Mouse (Mus musculus): ENCODE data around the gene Rassf3.

The Rassf3 gene

DNA sequence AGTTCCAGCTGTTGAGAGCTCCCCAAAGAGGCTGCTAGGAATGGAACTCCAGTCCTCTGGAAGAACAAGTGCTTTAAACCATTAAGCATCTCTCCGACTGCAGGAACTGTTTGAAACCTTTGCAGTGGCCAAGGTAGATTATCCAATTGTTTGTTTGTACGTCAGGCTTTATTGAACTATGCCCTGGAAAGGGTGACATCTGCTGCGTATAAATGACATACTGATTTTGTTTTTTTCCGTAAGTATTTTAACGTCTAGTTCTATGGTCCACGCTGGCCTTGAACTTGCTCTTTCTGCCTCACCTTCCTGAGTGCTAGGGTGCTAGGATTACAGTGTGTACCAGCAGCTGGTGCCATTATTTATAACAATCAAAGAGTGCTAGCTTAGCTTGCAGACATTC is 13.8 kb upstream of the Rassf3 start:
- no peak for DNase-seq

DNA sequence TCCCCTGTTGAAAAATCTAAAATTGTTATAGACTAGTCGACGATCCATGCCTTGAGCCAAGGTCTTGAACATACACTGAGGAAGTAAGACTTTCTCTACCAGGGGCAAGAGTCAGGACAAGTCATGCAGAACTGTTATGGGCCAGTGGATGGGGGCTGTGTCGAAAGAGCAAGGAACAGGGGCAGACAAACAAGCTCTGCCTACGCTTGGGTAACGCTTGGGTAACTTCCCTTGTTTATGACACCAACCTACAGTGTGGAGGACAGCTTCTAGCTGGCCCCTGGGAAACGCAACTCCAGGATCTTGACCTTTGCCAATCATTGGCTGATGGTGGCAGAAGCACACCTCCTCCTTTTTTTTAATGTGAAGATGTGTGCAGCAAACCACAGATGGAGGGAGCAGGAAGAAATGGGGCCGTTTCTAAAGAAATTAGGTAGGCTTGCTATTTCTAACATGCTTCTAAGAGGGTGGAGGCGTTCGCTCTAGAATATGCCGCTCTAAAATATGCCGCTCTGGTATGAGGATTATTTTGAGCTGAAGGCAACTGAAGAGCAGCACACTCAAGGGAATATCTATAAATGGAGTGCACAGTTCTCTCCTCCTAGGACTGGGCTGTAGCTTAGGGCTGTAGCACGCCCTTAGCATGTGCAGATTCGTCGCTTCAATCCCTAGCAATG is 12.6 kb upstream of the Rassf3 start:
- peak; percentile 44 to 61 for DNase-seq

DNA sequence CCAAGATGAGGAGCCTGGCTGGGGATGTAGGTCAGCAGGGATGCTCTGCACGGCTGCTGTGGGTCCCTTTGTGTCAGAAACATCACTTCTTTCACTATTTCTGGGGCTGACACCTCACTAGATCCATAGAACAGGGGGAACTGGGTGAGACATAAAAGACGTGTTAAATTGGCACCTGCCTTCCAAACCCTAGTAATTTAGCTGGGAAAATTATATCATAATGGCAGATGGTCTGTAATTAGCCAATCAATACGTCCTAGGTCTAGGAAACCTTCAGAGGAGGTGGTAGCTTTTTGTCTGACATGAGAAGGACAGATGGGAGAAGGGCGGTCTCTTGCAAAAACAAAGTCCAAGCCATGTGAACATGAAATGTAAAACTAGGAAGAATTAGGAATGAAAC is 11.6 kb upstream of the Rassf3 start:
- no peak for DNase-seq

DNA sequence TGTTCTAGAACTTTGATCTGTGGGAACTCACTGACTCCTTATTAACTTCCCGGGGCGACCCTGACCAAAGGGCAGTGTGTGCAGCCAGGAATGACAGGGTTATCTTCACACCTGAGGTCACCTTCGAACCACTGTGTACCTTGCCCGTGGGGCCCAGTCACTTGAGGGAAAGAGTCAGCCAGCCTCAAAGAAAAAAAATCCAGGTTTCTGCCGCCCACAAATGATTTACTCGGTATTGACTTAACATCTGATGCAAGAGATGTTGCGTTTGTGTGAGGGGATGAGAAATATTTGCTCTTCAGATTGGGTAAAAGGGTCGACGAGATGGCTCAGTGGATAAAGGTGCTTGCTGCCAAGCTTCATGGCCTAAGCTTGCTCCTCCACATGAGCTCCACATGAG is 10.2 kb upstream of the Rassf3 start:
- DNase-seq: no peak

DNA sequence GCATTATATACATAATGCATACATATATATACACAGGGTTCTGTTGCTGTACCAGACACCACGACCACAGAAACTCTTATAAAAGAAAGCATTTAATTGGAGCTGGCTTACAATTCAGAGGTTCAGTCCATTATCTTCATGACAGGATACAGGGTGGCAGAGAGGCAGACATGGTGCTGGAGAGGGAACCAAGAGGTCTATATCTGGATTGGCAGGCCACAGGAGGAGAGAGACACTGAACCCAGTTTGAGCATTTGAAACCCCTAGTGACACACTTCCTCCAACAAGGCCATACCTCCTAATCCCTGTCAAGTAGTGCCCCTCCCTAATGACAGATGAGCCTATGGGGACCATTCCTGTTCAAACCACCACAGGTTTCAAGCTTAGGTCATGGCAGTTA is 7.2 kb upstream of the Rassf3 start:
- DNase-seq: no peak

DNA sequence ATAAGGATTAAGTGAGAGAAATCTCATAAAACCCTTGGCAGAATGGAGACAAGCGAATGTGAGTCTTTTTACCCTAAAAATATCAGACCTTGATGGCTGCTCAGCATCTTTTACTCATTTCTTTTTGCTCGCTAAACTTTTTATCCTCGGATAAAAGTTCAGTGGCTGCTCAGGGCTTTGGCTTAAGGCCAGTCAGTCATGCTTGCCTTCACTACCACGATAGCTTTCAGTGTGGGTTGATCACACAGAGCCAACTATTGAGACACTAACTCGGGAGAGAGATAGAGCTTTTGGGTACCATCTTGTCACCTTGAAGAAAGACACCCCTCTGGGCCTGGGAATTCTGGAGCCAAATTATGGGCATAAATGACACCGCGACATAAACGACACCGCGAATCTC is 5.0 kb upstream of the Rassf3 start:
- DNase-seq: no peak

DNA sequence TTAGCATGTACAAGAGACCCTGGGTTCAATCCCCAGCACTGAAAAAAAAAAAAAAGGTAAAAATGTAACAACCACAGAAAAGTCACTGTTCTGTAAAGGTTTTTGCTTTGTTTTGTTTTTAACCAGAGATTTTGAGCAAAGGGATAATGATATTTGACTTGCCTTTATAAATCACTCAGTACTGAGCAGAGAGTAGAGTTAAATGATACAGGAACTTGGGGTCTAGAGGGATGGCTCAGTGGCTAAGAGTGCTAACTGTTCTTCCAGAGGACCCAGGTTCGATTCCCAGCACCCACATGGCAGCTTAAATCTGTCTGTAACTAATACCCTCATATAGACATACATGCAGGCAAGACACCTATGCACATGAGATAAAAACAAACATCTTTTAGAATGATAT is 3.8 kb upstream of the Rassf3 start:
- no peak for DNase-seq

DNA sequence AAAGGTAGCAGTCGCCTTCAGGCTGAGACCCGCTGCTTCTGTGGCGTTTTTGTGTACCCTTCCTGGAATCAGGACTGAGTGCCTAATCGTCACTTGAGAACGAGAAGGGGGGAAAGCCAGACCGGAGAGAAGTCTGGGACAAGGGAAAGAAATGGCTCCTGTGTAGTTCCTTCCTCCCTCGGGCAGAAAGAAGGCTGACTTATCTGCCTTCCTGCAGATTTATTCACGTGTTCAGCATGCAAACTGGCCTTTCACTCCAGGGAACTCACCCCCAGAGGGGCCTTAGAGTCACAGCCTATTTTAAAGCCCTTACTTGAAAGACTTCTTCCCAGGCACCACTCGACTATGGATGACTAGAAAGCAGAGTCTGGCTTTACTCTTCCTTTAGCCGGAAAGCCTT is 1.3 kb upstream of the Rassf3 start:
- no peak for DNase-seq

DNA sequence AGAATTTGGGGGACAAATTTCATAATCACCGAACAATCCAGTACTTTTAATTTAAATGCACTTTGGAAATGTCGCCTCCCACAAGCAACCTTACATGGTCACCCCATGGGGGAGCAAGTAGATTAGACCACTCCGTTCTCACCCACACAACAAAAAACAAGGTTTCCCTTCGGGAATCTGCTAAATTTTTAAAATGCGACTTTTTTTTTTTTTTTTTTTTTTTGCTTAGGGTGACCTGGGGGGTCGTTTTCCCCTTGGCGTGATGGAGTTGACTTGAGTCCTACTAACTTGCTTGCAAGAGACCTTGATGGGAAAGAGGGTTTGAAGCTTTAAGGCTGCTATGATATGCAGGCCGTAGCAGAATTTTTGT is 806 bp upstream of the Rassf3 start:
- DNase-seq: no peak

DNA sequence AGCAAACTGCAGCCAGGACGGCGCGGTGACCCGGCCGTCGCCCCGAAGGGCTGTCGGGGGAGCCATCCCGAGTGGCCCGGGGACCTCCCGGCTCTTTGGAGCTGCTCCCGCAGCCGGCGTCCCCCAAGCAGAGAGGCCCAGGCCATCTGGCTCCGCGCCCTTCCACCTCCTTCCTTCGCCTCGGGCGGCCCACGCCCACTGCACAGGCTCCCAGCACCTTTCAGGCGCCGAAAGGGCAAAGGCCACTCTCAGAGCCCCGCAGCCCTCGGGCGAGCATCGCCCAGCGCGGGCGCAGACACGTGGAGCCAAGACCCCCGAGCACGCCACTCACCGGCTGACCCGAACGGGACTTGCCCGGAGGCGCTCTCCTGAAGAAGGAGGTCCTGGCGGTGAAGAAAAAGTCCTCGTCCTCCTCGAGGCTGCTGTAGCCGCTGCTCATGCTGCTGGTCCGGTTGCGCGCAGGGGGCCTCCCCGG is 438 bp downstream of the Rassf3 start:
- DNase-seq: no peak

DNA sequence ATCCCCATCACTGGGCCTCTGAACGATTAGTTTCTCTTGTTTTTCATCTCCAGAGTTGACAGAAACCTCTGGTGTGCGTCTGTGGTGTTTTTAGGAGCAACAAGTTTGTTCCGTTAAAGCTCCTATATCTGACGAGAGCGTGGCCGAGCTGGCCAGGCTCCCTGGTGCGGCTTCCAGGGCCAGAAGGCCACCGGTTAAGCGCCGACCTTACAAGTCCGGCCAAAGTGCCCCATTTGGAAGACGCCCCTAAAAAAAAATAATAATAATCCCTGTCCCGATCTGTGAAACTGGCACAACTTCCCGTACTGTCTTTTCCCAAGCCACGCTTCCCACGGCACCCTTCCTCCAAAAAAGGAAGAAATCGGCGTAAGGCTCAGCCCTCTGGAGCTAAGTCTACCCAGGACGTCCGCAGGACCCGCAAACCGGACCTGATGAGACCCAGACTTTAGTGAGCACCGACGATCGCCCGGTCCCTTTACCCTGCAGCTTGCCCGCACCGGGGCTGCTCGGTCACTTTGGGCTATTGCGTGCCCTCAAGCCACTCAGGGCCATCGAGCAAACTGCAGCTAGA is 961 bp downstream of the Rassf3 start:
- peak in 1 of 2 experiments; percentile 33 for DNase-seq

DNA sequence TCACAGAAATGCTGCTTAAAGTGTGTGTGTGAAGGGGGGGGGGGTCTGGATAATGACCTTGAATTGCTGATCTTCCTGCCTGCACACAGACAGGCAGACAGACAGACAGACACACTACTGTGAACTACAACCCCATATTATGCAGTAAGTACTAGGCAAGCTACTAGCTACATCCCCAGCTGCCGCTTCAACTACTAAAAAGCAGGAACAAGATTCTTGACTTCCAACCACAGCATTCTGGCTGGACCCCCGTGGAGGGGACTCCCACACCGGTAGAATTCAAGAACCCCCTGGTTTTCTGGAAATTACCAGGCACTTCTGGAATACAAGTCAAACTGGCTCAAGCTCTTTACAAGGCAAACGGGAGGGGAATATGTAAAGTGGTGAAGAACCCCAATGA is 1.9 kb downstream of the Rassf3 start:
- DNase-seq: no peak

DNA sequence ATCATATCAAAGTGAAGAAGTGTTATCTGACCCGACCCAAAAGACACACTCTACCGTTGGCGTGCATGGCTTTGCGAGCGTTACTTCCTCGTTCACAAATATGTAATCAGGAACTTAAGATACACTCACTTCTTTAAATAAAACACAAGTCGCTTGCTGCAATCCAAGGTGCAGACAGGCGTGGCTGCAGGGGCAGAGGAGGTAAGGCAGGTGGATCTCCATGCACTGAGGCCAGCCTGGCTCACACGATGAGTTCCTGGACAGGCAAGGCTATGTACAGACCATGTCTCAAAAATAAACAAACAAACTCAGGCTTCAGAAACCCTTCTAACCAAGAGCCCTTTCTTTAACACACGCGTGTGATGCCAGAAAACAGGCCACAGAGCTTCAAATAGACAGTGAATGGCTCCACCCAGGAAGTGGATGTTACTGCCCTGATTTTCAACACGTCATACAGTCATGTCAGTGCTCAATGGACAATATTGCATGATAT is 2.4 kb downstream of the Rassf3 start:
- peak; percentile 40 to 56 for DNase-seq

DNA sequence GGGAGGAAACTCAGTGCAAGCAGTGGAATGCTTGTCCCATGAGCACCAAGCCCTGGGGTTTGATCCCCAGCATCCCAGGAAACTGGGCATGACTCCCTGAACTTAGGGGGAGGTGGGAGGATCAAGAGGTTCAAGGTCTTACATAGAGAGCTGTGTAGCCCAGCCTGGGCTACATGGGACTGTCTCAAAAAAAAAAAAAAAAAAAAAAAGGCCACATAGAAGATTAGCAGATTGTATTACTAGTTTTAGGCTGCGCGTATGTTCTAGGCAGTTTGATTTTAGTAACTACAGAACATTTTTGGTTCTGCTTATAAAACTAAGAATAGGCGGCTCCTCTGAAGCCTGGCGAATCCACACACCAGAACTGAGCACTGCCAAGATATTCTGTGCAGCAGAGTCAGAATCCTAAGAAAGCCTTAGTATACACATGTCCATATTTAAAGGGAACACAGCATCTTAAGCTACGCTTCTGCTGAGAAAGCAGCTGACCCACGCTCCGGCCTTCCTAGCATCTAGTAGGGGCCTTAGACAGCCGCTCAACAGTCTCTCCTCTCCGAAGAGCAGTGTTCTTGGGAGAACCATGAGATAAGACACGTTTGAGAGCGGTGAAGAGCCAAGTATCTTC is 3.4 kb downstream of the Rassf3 start:
- DNase-seq: no peak

DNA sequence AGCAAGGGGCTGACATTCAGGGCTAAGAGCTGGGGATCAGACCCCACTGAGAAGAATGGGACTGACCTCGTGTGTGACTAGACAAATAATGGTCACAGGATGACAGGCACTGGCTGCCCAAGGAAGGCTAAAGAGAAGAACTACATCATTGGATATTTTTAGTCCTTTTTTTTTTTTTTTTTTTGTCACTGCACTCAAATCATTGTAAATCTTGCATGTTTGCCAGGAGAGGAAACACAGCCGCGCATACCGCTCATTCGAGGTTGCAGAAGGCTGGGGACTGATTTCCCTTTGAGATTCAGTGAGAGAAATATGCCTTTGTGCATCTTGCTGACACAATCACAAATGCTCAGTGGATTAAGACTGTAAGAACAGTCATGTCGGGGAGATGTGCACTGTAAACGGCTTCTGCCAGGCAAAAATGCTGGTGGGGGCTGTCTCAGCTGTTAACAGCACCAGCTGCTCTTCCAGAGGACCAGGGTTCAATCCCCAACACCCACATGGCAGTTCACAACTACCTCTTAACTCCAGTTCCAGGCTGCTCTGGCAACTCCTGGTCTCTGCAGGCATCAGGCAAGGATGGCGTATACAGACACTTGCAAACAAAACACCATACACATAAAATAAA is 4.5 kb downstream of the Rassf3 start:
- peak in 1 of 2 experiments; percentile 28 for DNase-seq

DNA sequence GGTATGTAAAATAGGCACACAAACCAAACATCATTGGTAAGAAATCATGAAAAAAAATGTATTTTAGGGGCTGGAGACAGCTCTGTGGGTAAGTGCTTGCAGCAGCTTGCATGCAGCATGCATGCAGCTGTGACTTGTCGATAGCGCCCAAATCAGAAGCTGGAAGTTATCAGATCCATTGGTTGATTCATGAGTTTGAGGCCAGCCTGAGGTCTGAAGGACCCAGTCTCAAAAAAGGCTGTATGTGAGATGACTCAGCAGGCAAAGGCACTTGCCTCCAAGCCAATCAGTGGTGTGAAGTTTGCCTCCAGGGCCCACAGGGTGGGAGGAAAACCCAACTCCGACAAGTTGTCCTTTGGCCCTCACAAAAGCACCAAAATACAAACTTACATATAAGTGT is 6.5 kb downstream of the Rassf3 start:
- no peak for DNase-seq

DNA sequence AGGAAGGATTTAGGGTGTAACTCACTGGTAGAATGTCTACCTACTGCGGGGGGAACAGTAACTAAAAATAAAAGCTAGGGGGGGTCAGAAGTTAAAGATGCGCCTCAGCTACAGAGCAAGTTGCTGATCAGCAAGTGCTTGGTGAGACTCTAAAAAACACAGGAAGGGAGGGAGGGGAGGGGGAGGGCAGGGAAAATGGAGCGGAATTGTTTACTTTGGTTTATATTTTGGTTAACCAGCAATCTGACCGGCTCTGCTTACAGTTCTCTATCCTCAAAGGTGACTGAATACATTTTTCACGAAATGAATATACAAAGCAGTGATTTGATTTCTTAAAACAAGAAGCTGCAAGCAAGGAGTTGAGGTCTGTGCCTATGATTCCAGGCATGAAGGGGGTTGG is 7.2 kb downstream of the Rassf3 start:
- DNase-seq: no peak

DNA sequence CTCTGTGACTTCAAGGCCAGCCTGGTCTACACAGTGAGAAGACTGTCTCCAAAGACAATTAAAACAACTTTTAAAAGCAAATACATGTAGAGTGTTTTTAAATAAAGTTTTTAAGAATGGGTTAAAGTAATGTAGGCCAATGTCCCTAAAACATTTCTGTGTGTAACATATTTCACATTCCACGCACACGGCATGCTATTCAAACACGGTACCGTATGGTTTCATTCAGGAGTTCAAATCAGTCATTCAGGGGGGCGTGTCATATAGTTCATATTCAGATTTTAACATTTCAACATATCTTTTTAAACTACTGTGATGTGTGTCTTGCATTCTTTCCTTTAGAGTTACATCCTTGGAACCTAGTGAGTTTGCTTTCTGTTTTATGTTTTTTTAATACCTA is 7.9 kb downstream of the Rassf3 start:
- no peak for DNase-seq

DNA sequence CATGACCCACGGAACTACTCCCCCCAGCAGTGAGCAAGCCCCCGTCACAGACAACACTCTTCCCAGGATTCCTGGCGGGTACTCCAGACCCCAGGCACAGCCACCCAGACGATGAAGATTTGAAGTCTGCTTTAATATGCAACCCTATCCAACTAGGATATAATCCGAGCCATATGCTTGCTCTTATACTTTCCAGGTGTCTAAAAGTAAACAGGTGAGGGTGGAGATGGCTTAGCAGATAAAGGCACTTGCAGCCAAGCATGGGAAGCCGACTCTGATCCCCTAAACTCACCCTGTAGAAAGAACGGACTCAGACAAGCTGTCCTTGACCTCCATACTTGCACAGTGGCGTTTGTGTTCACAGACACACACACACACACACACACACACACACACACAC is 8.4 kb downstream of the Rassf3 start:
- DNase-seq: no peak

DNA sequence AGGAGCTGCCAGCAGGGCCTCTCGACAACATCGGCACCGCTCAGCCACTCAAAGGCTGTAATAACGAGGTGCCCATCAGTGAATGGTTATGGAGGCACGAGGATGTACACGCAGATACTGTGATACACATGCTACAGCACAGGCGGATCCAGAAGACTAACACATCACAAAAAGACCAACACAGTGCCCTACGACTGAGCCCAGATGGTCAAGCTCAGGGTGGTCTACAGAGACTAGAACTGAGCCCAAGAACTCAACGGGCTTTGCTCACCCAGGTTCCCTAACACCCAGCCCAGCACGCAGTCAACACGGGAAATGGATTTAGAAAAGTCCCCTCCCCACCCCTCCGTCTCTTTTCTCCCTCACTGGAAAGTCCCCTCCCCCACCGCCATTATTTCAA is 9.1 kb downstream of the Rassf3 start:
- DNase-seq: no peak

DNA sequence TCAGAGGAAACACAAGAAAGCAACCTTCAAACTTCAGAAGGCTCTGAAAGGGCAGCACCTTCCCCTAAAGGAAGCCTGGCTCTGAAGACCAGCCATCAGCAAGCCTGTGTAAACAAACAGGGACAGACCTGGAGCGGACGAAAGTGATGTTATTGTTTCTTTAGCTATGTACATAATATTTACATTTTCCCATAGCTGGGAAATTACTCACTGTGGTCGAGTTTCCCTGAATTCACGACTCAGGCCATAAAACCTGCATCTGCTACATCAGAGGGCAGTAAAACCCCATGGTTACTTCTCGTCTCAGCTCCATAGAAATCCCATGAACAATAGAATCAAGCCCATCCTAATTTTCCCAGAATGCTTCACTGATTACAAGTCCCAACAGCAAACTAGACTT is 11.1 kb downstream of the Rassf3 start:
- no peak for DNase-seq

DNA sequence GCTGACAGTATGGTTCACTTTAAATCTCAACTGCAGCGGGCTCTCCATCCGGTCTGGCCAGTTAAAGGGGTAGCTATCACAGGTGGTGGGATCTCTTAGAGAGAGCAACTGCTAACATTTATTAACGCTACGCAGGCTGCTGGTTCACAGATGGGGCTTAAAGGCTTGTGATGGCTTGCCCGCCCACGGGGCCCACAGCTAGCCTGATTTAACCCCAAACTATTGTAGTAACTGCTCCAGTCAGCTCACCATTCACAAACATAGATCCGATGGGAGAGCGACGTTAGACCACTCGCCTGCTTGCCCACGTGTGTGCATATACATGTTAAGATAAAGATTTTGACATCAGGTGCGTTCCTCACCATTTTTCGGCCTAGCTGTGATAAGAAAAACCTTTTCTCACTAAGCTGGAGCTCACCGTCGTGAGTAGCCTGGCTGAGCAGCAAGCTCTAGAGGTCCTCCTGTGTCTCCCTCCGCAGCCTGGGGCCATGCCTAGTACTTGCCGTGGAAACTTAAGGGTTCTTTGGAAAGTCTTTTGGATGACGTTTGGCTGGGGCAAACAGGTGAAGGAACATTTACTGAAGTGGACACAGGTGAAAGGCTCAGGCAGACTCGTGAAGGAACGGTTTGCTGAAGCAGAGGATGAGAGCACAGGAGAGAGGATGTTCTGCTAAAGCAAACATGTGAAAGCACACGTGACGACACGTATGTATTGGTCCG is 13.8 kb downstream of the Rassf3 start:
- no peak for DNase-seq
